Mouse (Mus musculus) ES-E14 (cell line): ENCODE measurements around the gene Gtsf1l. TPM values are rescaled to one million over a fixed set of nuclear protein-coding genes. Genes with fewer than 3 reads are reported as not detected.

Experiments
- DNase-seq: peaks from one replicate; pipeline ENCODE4 v3.0.0-alpha.2; 2013; ENCODE audit warnings: low read depth, low spot score
- H3K27ac ChIP-seq: 2 replicates; pipeline ENCODE4 v1.5.1; 2012; ENCODE audit warnings: low read depth, mild to moderate bottlenecking, low read length, moderate library complexity, mixed read lengths; ENCODE audit not compliant: poor library complexity, insufficient read depth, severe bottlenecking
- H3K36me3 ChIP-seq: 2 replicates; pipeline ENCODE4 v1.6.1; 2012; ENCODE audit warnings: mild to moderate bottlenecking, low read length, moderate library complexity, mixed read lengths; ENCODE audit not compliant: control insufficient read depth, poor library complexity, insufficient read depth, severe bottlenecking
- H3K4me1 ChIP-seq, 2 experiments: fragments of 150-350 bp in 1 of 2; sonication (generic) in 1 of 2; 2 replicates each; pipeline ENCODE4 v1.6.1; 2012; ENCODE audit warnings: low read length in 2 of 2, mild to moderate bottlenecking in 1 of 2, mixed read lengths in 1 of 2; ENCODE audit not compliant: control insufficient read depth in 2 of 2, insufficient read depth in 2 of 2, poor library complexity in 1 of 2
- H3K4me3 ChIP-seq, 2 experiments: fragments of 150-350 bp in 1 of 2; sonication (generic) in 1 of 2; 2 replicates each; pipeline ENCODE4 v1.5.1; 2012; ENCODE audit warnings: low read length in 2 of 2, low read depth in 1 of 2, mild to moderate bottlenecking in 1 of 2, mixed read lengths in 1 of 2; ENCODE audit not compliant: insufficient read depth in 1 of 2, poor library complexity in 1 of 2, severe bottlenecking in 1 of 2
- H3K9ac ChIP-seq: 2 replicates; pipeline ENCODE4 v1.6.1; 2012; ENCODE audit warnings: low read depth, mild to moderate bottlenecking, low read length, mixed read lengths; ENCODE audit not compliant: poor library complexity, insufficient read depth, severe bottlenecking
- H3K9me3 ChIP-seq: fragments of 150-350 bp; sonication (generic); 2 replicates; pipeline ENCODE4 v1.6.1; 2012; ENCODE audit warnings: low read depth, mild to moderate bottlenecking, low read length; ENCODE audit not compliant: control insufficient read depth, insufficient read depth
- CHD2 ChIP-seq: IDR thresholded peaks from 2 replicates; pipeline ENCODE4 v1.6.1; 2014; ENCODE audit warnings: mild to moderate bottlenecking, low read depth, low read length, inconsistent platforms
- HCFC1 ChIP-seq: IDR thresholded peaks from 2 replicates; pipeline ENCODE4 v1.6.1; 2012; ENCODE audit warnings: low read length, inconsistent platforms, borderline replicate concordance; ENCODE audit not compliant: insufficient read depth
- MAFK ChIP-seq: IDR thresholded peaks from 2 replicates; pipeline ENCODE4 v1.6.1; 2014; ENCODE audit warnings: mild to moderate bottlenecking, low read depth, low read length, inconsistent platforms; ENCODE audit not compliant: insufficient read depth
- ZC3H11A ChIP-seq: IDR thresholded peaks from 2 replicates; pipeline ENCODE4 v1.6.1; 2012; ENCODE audit warnings: low read depth, mild to moderate bottlenecking, inconsistent platforms, low read length, borderline replicate concordance
- ZNF384 ChIP-seq: IDR thresholded peaks from 2 replicates; pipeline ENCODE4 v1.6.1; 2012; ENCODE audit warnings: low read depth, low read length, inconsistent platforms
- in situ Hi-C, 2 experiments: fragments of 600-800 bp; cut with MboI; formaldehyde crosslinking; loops; one replicate each; pipeline ENCODE4 v1.15.1; 2025; ENCODE audit warnings: low sequenced_read_pairs in 2 of 2, inconsistent platforms in 1 of 2; ENCODE audit not compliant: unreplicated experiment in 2 of 2
- total RNA-seq: library from RNA; depleted of rRNA; stranded (reverse); fragments of 300-350 nt; gene quantifications from 2 replicates; pipeline ENCODE4 v1.2.3, GENCODE M21; 2012

Gtsf1l gene
- total RNA-seq, 1 experiment: 25.7 TPM

DNA sequence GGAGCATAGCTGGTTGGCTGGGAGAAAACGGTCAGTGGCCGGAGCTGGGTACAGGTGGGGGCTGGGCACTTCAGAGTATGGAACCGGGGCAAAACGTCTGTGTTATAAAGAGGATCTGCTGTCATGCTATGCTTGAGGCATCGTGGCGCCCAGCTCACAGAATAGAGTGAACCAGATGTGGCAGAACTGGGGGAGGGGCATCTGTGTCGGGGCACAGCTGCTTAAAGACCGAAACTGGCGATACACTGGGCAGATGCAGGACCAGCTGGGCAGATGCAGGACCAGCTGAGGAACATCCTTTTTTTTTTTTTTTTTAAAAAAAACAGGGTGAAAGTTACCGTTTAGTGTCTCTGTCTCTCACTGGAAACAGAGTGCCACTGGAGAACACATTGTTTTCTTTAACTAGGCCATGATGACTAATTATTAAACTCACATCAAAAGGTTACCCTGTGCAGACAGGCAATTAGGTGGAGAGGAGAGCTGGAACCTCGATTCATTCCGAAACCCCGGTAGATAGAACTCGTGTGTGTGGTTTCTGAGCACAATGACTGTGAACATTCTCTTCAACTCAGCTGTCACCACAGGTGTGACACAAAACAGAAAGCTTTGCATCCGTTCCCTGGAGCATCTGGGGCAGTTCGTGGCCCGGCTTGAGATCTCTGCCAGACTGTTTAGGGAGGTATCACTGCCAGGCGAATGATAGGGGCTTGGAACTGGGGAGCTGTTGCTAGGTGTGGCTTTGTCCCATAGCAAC, 15.4 kb upstream of the Gtsf1l start:
- Histone ChIP-seq H3K27ac (no peak overlapping the region), H3K9ac (no peak overlapping the region), H3K9me3 (no peaks in the 10 kb centered on the region), H3K36me3 (no peaks in the 10 kb centered on the region), H3K4me1 (peaks cover 0 to 3% of the 10 kb centered on the region in 2 experiments; a peak in 1 of 4 replicates), H3K4me3 (no peak overlapping the region)
- no peak for DNase-seq
- TF ChIP-seq ZNF384 (no peak), HCFC1 (no peak), ZC3H11A (no peak), MAFK (no peak), CHD2 (no peak)
- in situ Hi-C loops: loop anchor here in 1 of 2 experiments (10.0 kb wide), 1 partner anchor 232 kb away; no protein-coding TSS in a partner anchor

DNA sequence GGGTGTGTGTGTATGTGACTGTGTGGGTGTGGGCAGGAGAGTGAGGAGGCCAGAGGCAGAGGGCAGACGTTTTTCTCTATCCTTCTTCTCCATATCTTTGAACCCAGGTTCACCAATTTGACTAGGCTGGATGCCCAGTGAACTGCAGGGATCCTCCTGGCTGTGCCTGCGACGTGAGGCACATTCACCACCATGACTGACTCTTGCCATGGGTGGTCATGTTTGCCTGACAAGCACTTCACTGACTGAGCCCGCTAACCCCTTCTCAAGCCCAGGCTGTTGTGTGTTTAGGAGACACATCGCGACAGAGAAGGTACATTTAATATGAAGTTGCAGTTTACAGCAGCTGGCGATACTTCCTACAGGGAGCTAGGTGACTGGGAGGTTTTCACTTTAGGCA, 14.6 kb upstream of the Gtsf1l start:
- no peak for DNase-seq
- TF ChIP-seq MAFK (no peak), HCFC1 (no peak), CHD2 (no peak), ZNF384 (no peak), ZC3H11A (no peak)
- no peak overlapping the region for H3K9ac ChIP-seq
- in situ Hi-C loops: loop anchor here in 1 of 2 experiments (10.0 kb wide), 1 partner anchor 233 kb away; no protein-coding TSS in a partner anchor
- no peaks in the 10 kb centered on the region for H3K36me3 ChIP-seq
- H3K9me3 ChIP-seq: no peaks in the 10 kb centered on the region
- H3K27ac ChIP-seq: no peak overlapping the region
- H3K4me3 ChIP-seq: no peak overlapping the region
- peaks cover 0 to 6% of the 10 kb centered on the region in 2 experiments; a peak in 1 of 4 replicates for H3K4me1 ChIP-seq

DNA sequence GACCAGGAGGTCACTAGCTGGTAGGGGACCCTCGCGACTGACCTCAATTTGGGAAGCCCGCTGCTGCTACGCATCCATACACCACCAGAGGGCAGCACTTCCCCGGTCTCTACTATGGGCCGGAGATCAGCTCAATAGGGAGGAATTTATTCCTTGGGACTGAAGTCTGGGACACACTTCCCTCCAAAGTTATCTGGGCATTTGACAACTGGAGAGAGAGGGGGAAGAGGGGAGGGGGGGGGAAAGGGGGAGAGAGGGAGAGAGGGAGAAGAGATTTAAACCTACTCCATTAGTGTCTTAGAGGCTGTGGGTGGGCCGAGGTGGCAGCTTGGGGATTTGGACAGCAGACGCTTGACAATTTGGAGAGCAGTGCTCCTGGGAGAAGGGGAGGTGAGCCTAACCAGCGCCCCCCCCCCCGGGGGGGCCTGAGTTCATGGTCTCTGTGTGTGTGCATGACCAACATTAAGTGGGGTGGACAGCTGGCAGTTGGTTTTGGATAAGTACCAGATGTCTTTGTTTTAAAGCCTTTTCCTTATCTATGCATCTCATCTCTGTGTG, 14.1 kb upstream of the Gtsf1l start:
- TF ChIP-seq ZNF384: no peak
- TF ChIP-seq CHD2: no peak
- peak; percentile 57; the same call in 1 of the 2 replicates for TF ChIP-seq ZC3H11A
- TF ChIP-seq MAFK: no peak
- Histone ChIP-seq H3K4me1 (peaks cover 0 to 6% of the 10 kb centered on the region in 2 experiments; a peak in 1 of 4 replicates), H3K4me3 (no peak overlapping the region), H3K36me3 (no peaks in the 10 kb centered on the region), H3K27ac (no peak overlapping the region), H3K9me3 (no peaks in the 10 kb centered on the region), H3K9ac (no peak overlapping the region)
- in situ Hi-C loops: loop anchor here in 1 of 2 experiments (10.0 kb wide), 1 partner anchor 233 kb away; no protein-coding TSS in a partner anchor
- no peak for DNase-seq

DNA sequence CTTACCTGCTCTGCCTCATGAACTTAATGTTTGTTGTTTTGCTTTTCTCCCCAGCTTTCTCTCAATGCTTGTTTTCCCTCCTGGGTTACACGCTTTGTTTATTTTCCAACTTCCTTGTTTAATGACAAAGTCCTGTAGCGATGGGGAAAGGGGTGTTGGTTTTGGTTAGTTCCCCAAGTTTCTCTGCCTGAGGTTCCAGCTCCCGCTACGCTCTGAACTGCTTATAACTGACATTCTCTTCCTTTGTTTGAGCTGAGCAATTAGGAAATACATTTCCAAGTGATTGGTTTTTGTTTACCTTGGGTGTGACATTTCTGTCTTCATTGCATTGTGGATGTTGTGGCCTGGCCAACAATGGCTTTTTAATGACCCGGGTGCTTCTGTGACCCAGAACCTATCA, 12.9 kb upstream of the Gtsf1l start:
- in situ Hi-C loops: loop anchor here in 1 of 2 experiments (10.0 kb wide), 1 partner anchor 234 kb away; no protein-coding TSS in a partner anchor
- no peak overlapping the region for H3K27ac ChIP-seq
- no peak for DNase-seq
- H3K36me3 ChIP-seq: no peaks in the 10 kb centered on the region
- H3K9ac ChIP-seq: no peak overlapping the region
- no peak overlapping the region for H3K4me3 ChIP-seq
- H3K9me3 ChIP-seq: no peaks in the 10 kb centered on the region
- peaks cover 2 to 10% of the 10 kb centered on the region in 2 experiments; a peak in 3 of 4 replicates for H3K4me1 ChIP-seq
- TF ChIP-seq ZC3H11A: no peak
- no peak for TF ChIP-seq CHD2
- TF ChIP-seq ZNF384: no peak
- TF ChIP-seq MAFK: no peak
- TF ChIP-seq HCFC1: no peak
